Mouse (Mus musculus) T-cell, adult 66 days (primary cell): ENCODE data around the gene Tff3. TPM values are rescaled to one million over a fixed set of nuclear protein-coding genes. Genes with fewer than 3 reads are reported as not detected.

ENCODE experiments used
- total RNA-seq, 2 experiments: library from RNA; stranded (reverse); gene quantifications; 3 replicates in 1 of 2; 4 replicates in 1 of 2; pipeline ENCODE4 v1.2.4; 2023

The Tff3 gene
- total RNA-seq = not detected

DNA sequence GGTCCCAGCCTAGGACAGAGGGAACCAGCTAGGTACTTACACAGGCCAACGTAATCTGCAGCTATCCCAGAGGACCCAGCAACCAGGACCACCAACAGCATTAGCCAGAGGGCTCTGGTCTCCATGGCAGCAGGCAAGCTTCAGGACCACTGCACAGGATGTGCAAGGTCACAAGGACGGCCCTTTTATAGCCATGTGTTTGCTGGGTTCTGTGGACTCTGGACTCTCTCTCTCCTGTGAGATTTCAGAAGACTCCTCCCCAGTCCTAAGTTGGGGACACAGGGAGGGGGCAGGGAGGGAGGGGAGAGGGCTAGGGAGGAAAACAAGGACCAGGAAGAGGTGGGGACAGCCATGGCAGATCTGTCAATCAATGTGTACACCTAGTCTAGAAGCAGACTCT, at the start of gene Tff3:
Gene Tff3, minus strand, starts transcription at position 195 of the 400 bp plus-strand sequence.

DNA sequence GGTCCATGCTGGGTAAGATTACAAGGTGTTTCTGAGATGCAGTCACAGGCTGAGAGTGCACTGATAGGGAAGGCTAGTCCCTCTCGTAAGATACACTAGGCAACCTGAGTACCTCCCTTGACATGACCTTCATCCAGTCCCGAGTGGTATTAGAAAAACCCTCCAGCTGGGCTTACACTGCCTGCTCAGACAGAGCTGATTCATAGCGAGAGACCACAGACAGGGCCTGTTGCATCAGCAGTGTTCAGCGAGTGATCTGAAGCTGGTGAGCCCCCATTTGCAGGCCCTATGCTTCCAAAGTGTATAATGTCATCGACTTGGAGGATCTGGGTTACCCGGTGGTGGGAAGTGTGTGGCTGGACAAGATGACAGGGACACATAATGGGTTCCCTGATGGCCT, 35.7 kb upstream of the Tff3 start, which contains the start of gene Tff1:
Gene Tff1, minus strand, starts transcription at position 151 of the 400 bp plus-strand sequence.

DNA sequence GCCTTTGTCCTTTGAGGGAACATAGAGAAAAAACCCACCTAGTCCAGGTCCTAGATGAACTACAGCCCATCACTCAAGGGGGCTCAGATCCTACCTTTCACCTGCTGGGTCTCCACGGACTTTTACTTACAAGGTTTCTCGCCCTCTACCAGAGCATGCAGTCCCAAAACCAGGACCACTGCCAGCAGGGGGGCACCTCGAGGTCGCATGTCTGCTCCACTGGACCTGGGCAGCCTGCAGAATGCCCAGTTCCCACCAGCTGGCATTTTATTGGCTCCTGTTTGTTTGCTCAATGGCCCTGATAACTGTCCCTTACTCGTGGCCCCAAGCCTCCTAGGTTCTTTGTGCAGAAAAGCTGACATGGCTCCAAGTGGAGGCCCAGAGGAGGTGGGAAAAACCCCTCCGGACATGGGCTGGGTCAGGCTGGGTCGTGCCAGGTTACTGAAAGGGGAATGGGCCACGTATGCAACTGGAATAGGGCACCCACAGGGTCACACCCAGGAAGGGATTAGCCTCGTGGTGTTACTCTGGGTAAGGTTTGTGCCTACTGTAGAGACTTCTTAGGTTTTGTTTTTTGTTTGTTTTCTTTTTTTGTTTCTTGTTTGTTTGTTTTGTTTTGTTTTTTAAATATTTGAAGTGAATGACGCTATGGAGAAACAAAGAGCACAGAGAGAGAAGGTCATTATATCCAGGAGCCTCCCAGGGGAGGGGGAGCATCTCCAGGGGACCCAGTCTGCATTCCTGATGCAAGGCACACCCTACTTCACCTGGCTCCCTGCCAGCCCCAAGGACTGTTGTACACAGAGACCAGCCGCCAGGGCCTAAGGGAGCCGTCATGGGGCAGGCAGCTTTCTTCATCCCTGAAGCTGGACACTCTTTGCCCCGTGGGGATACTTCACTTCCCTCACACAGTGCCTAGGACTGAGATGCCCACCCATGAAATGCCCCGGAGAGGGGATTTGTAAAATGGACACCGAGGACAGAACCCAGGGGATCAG, 14.9 kb upstream of the Tff3 start, which contains the start of gene Tff2:
Gene Tff2, minus strand, starts transcription at position 243 of the 998 bp plus-strand sequence.

Other genes starting within 250 kb of the Tff3 start
- under 1 TPM in 1 of 2 experiments, not detected in 1; 0.12 TPM for gene Glp1r, start 227.8 kb downstream of the Tff3 start, total RNA-seq
- not detected for gene Umodl1, start 175.0 kb downstream of the Tff3 start, total RNA-seq
- gene Abcg1, start 72.0 kb downstream of the Tff3 start, total RNA-seq = 100 to 1,000 TPM in 1 of 2 experiments, 10 to 100 TPM in 1; 92.6 to 116 TPM
- not detected for gene Tff2, start 14.6 kb upstream of the Tff3 start, total RNA-seq
- gene Tff1, start 35.6 kb upstream of the Tff3 start, total RNA-seq = not detected
- gene Tmprss3, start 69.3 kb upstream of the Tff3 start, total RNA-seq = under 1 TPM; 0.24 to 0.41 TPM
- gene Ubash3a, start 78.2 kb upstream of the Tff3 start, total RNA-seq = 100 to 1,000 TPM in 1 of 2 experiments, 10 to 100 TPM in 1; 97.2 to 107 TPM
- gene Rsph1, start 147.7 kb upstream of the Tff3 start, total RNA-seq = under 1 TPM in 1 of 2 experiments, not detected in 1; 0.73 TPM
- 100 to 1,000 TPM in 1 of 2 experiments, 10 to 100 TPM in 1; 93.7 to 101 TPM for gene Slc37a1, start 157.1 kb upstream of the Tff3 start, total RNA-seq